Mouse (Mus musculus): ENCODE data around the gene Tra2b. TPM values are rescaled to one million over a fixed set of nuclear protein-coding genes. Genes with fewer than 3 reads are reported as not detected.
A peak's percentile ranks its signal among the peaks of the same experiment; 100 is the strongest.
"Not testable (repeated sequence)": the region's sequence is repeated elsewhere in the genome, so short reads cannot be mapped to it uniquely, and the experiment has no call there.

Tra2b gene
- polyA plus RNA-seq, 1 experiment from 2014 or later, result 436 TPM

DNA sequence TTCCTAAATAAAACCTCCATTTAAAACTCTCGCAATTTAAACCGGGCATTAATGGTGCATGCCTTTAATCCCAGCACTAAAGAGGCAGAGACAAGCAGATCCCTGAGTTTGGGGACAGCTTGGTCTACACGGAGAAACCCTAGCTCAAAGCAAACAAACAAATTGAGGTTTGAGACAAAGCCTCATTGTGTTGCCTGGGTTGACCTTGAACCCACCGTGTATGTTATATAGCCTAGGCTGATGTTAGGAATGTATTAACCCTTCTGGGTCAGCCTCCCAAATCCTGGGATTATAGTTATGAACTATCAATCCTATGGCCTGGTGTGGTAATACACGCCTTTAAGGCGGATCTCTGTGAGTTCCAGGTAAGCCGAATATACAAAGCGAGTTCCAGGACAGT, 579 bp upstream of the Tra2b start:
- Histone ChIP-seq H3K9ac (peak overlapping the region; percentile 74), H3K4me1 (peaks cover 25% of the 10 kb centered on the region), H3K4me3 (peak overlapping the region; percentile 89), H3K4me2 (peak overlapping the region; percentile 79), H3K27ac (peak overlapping the region; percentile 88), H3K9me3 (replicated peaks) (no peaks in the 10 kb centered on the region), H3K36me3 (ENCODE audit: poor library complexity, severe bottlenecking) (no peaks in the 10 kb centered on the region), H3K27me3 (no peaks in the 10 kb centered on the region)
- ATAC-seq, result peak; percentile 3; the same call in 1 of the 2 replicates
- 41% methylated on average over 8 of the region's 8 CpGs for WGBS

DNA sequence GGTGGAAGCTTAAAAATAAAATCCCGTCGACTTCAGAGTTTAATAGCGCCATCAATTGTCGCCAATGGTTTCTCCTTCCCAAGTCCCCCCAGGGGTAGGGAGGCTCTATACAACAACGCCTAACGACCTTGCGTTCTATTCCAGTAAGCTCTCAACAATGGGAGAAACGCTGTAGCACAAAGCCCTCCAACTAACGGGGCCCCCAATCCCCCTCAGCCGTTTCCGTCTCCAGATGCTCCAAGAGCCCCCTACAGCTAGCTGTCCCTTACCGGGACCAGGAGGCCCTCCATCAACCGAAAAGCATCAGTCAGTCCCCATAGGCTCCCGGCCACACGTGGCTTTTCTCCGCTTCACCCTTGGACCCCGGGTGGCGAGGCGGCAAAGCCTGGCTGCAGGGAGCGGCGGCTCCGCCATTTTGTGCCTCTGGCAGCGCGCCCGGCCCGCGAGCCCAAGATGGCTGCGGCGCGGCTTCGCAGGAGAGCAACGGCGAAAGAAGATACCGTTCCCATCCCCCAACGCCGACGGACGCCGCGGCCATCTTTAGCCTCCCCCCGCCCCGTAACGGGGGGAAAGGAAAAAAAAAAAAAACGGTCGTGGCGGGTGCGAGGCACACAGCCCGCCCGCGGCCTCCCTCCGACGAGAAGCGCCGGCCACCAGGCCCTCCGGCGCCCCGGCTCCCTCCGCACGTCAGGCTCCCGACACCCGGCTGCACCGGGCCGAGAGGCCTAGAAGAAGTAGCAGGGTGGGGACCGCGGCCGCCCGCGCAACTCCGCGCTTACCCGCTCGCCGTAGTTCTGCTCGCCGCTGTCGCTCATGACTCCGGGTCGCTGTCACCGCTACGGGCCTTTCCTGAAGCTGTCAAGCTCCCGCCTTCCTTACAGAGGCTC, 600 bp downstream of the Tra2b start:
- H3K4me3 ChIP-seq, result peak overlapping the region; percentile 89
- WGBS, result under 1% methylated on average over 57 of the region's 81 CpGs
- H3K9me3 ChIP-seq (replicated peaks), result no peaks in the 10 kb centered on the region
- ATAC-seq, result peak; percentile 79
- H3K27me3 ChIP-seq, result no peaks in the 10 kb centered on the region
- H3K27ac ChIP-seq, result peak overlapping the region; percentile 96
- peak overlapping the region; percentile 79 for H3K4me2 ChIP-seq
- H3K36me3 ChIP-seq (ENCODE audit: poor library complexity, severe bottlenecking), result no peaks in the 10 kb centered on the region
- H3K9ac ChIP-seq, result peak overlapping the region; percentile 93
- peaks cover 31% of the 10 kb centered on the region for H3K4me1 ChIP-seq

DNA sequence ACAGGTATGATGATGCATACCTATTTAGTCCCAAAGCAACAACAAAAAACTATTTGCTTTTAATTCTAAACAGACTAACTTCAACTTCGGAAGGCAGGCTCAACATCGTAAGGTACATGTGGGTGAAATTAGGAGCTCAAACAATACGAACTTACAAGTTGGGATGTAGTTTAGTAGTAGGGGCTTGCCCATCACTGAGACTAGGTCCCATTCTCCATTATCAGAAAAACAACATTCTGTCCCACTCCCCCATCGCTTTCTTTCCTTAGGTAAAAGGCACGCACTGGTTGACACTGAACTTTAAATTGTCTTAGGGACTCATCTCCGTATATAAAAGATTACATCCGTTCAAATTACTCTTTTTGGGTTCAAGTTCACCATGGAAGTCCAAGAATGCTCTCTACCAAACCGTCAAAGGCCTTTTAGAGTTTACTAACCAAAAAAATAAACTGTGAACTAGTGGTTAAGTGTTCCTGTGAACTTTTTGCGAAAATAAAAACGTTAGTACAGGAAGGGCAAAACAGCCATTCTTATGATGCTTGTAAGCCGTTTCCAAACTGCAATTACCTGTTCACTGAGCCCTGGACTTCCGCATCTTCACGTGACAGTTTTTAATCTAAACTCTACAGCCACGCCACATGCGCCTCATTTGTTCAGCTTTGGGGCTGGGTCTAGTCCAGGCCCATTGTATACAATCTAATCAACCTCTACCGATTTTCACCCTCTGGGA, 1.4 kb downstream of the Tra2b start:
- Histone ChIP-seq H3K27ac (peak overlapping the region; percentile 96), H3K27me3 (no peaks in the 10 kb centered on the region), H3K4me2 (peak overlapping the region; percentile 79), H3K4me1 (peaks cover 34% of the 10 kb centered on the region), H3K9ac (peak overlapping the region; percentile 93), H3K9me3 (replicated peaks) (no peaks in the 10 kb centered on the region), H3K4me3 (peak overlapping the region; percentile 89), H3K36me3 (ENCODE audit: poor library complexity, severe bottlenecking) (no peaks in the 10 kb centered on the region)
- WGBS, result 2% methylated on average over 16 of the region's 16 CpGs
- ATAC-seq, result no peak

DNA sequence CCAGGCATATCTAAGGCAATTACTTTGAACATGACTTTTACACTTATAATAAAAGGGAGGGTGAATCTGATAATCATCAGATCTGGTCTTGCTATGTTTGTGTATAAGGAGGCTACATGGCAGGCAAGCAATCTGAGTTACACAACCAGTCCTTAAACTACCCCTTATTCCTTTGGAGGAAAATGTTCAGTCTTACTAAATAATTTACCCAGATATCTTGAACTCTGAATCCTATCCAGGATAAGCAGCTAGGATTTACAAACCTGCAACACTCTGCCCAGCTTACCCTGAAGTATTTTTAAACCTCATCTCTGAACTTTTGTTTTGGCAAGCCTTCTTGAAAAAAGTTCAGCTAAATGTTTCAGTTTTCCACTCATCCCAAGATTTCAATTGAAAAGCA, 2.7 kb downstream of the Tra2b start:
- Histone ChIP-seq H3K9ac (peak overlapping the region; percentile 93; the same call in 1 of the 2 replicates), H3K4me2 (peak overlapping the region; percentile 79), H3K9me3 (replicated peaks) (no peaks in the 10 kb centered on the region), H3K27ac (no peak overlapping the region), H3K36me3 (ENCODE audit: poor library complexity, severe bottlenecking) (no peaks in the 10 kb centered on the region), H3K27me3 (no peaks in the 10 kb centered on the region), H3K4me3 (peak overlapping the region; percentile 89), H3K4me1 (peaks cover 41% of the 10 kb centered on the region)
- ATAC-seq, result no peak

DNA sequence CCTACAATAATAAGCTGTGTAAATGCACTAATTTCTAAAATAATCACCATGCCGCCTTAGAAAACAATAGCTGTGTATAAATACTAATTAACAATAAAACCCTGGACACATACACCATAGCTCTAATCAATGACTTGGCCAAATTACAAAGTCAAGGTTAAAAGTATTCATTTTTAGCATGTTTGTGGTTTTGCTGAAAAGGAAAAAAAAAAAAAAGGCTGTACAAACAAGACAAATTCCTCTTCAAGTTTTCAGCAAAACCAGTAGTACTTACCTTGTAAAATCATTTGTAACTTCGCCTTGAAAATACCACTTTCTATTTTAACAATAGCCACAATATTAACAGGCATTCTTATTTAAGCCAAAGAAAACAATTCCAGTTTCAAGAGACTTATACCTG, 4.2 kb downstream of the Tra2b start:
- no peak overlapping the region for H3K27ac ChIP-seq
- no peaks in the 10 kb centered on the region for H3K36me3 ChIP-seq (ENCODE audit: poor library complexity, severe bottlenecking)
- no peak for ATAC-seq
- no peak overlapping the region for H3K4me3 ChIP-seq
- peaks cover 46% of the 10 kb centered on the region for H3K4me1 ChIP-seq
- no peak overlapping the region for H3K9ac ChIP-seq
- H3K27me3 ChIP-seq, result no peaks in the 10 kb centered on the region
- 84% methylated on average over 2 of the region's 2 CpGs for WGBS
- no peaks in the 10 kb centered on the region for H3K9me3 ChIP-seq (replicated peaks)
- H3K4me2 ChIP-seq, result no peak overlapping the region

DNA sequence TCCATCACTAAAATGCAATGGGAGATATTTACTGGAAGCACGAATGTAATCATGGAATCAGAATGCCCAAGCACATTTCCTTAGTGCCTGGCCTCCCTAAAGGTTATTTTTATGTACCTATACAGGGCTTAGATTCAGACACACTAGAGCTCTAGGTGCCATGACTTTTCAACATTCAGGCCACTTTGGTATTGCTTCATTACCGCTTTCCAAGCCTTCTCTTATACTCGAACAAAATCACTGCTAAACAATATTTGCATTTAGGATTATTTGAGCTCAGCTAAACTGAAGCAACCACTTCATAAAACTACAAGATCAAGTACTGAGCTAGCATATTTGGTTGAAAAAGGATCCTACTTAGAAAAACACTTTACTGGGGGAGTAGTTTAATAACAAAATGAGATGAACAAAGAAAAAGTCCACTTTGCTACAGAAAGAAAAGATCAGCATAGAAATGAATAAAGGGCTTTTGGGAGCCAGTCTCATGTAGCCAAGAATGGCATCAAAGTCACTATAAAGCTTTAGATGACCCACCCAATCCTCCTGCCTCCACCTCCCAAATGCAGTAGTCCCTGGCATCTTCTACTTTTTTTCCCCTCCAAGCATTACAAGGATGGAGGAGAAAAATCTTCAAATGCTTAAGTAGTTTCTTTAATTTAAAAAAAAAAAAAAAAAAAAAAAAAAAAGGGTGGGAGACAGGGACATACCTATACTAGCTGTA, 5.2 kb downstream of the Tra2b start:
- no peaks in the 10 kb centered on the region for H3K36me3 ChIP-seq (ENCODE audit: poor library complexity, severe bottlenecking)
- peak overlapping the region; percentile 23; the same call in 1 of the 2 replicates for H3K4me2 ChIP-seq
- no peaks in the 10 kb centered on the region for H3K9me3 ChIP-seq (replicated peaks)
- H3K27me3 ChIP-seq, result no peaks in the 10 kb centered on the region
- H3K9ac ChIP-seq, result no peak overlapping the region
- H3K4me1 ChIP-seq, result peaks cover 49% of the 10 kb centered on the region
- no peak for ATAC-seq
- no peak overlapping the region for H3K4me3 ChIP-seq
- 64% methylated on average over 3 of the region's 3 CpGs for WGBS
- H3K27ac ChIP-seq, result no peak overlapping the region

DNA sequence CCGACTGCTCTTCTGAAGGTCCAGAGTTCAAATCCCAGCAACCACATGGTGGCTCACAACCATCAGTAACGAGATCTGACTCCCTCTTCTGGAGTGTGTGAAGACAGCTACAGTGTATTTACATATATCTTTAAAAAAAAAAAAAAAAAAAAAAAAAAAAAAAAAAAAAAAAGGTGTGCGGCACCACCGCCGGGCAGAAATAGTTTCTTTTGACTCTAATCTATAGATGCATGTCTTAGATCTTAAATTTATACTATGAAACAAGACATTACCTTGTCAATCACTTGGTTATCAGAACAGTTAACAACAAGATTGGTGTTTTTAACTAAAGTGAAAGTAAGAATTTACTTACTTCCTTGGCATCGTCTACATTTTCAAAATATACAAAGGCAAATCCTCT, 13.6 kb downstream of the Tra2b start:
- H3K27ac ChIP-seq; H3K27me3 ChIP-seq; ATAC-seq; H3K4me3 ChIP-seq; H3K9me3 ChIP-seq (replicated peaks); H3K9ac ChIP-seq; H3K4me2 ChIP-seq: not testable (repeated sequence)
- Histone ChIP-seq H3K36me3 (ENCODE audit: poor library complexity, severe bottlenecking) (peaks cover 62% of the 10 kb centered on the region), H3K4me1 (peaks cover 11% of the 10 kb centered on the region)
- WGBS, result 88% methylated on average over 6 of the region's 6 CpGs

DNA sequence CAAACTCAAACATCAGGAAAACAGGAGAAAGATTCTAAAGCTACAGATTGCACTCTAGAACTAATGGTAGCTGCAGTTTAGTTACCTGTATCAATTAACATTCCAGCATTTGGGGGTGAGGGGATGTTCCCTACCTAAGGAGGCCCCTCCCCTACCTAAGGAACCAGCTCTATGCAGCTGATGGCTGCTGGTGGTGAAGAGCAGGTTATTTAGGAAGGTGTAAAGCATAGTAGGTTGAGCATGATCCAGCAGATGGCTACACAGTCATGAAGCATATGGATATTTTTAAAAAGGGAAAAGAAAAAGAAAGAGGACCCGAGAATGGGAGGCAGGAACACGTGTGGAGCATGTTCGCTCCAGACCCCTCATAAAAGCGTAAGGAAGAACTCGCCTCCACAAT, 15.5 kb downstream of the Tra2b start:
- H3K4me3 ChIP-seq, result no peak overlapping the region
- no peaks in the 10 kb centered on the region for H3K9me3 ChIP-seq (replicated peaks)
- no peak overlapping the region for H3K27ac ChIP-seq
- WGBS, result 91% methylated on average over 5 of the region's 5 CpGs
- H3K27me3 ChIP-seq, result no peaks in the 10 kb centered on the region
- H3K4me2 ChIP-seq, result no peak overlapping the region
- H3K9ac ChIP-seq, result no peak overlapping the region
- H3K36me3 ChIP-seq (ENCODE audit: poor library complexity, severe bottlenecking), result peaks cover 68% of the 10 kb centered on the region
- no peaks in the 10 kb centered on the region for H3K4me1 ChIP-seq
- peak; percentile 65; the same call in 1 of the 2 replicates for ATAC-seq

DNA sequence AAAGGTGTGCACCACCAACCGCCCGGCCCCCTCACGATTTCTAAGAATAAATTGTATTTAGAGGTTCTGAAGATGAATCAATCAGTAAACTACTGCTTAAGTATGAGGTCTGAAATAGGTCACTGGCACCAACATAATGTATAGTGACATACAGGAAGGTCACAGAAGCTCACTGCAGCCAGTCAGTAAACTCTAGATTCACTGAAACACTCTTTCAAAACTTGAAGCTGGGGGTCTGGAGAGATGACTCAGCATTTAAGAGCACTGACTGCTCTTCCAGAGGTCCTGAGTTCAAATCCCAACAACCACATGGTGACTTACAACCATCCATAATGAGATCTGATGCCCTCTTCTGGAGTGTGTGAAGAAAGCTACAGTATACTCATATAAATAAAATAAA, 16.1 kb downstream of the Tra2b start:
- H3K36me3 ChIP-seq (ENCODE audit: poor library complexity, severe bottlenecking), result peaks cover 69% of the 10 kb centered on the region
- WGBS, result 92% methylated on average over 3 of the region's 3 CpGs
- ATAC-seq, result no peak
- H3K9me3 ChIP-seq (replicated peaks), result no peaks in the 10 kb centered on the region
- H3K27me3 ChIP-seq, result no peaks in the 10 kb centered on the region
- no peak overlapping the region for H3K4me3 ChIP-seq
- H3K4me1 ChIP-seq, result no peaks in the 10 kb centered on the region
- H3K27ac ChIP-seq, result no peak overlapping the region
- H3K4me2 ChIP-seq, result no peak overlapping the region
- no peak overlapping the region for H3K9ac ChIP-seq

DNA sequence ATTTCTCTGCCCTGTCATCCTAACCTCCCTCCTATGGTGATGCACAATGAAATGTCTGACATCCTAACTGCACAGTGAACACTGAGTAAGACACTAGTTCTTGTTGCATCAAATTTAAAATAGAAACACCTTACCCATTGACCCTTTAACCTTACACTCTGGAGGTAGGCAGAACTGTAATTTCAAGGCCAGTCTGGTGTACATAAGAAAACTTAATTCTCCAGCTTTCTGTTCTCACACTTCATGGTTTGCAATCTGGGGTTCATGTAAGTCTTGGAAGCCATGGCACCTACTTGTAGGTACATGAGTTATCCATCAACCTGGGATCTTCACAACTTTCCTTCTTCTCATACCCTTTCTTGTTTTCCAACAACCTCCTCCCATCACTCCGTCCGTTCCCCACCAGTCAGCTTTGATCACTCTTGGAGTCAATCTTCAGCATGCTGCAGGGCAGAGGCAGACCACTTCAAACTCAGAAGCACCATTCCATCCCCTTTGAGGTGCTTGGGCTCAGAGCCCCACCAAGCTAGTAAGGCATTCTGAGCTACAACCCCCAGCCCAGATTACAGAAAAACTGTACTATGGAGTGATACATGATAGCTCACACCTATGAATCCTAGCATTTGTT, 23.5 kb downstream of the Tra2b start:
- H3K36me3 ChIP-seq (ENCODE audit: poor library complexity, severe bottlenecking), result peaks cover 65% of the 10 kb centered on the region
- no peaks in the 10 kb centered on the region for H3K27me3 ChIP-seq
- H3K4me2 ChIP-seq, result no peak overlapping the region
- no peaks in the 10 kb centered on the region for H3K9me3 ChIP-seq (replicated peaks)
- H3K9ac ChIP-seq, result no peak overlapping the region
- no peak overlapping the region for H3K4me3 ChIP-seq
- no peak overlapping the region for H3K27ac ChIP-seq
- 82% methylated on average over 2 of the region's 2 CpGs for WGBS
- no peaks in the 10 kb centered on the region for H3K4me1 ChIP-seq
- no peak for ATAC-seq

DNA sequence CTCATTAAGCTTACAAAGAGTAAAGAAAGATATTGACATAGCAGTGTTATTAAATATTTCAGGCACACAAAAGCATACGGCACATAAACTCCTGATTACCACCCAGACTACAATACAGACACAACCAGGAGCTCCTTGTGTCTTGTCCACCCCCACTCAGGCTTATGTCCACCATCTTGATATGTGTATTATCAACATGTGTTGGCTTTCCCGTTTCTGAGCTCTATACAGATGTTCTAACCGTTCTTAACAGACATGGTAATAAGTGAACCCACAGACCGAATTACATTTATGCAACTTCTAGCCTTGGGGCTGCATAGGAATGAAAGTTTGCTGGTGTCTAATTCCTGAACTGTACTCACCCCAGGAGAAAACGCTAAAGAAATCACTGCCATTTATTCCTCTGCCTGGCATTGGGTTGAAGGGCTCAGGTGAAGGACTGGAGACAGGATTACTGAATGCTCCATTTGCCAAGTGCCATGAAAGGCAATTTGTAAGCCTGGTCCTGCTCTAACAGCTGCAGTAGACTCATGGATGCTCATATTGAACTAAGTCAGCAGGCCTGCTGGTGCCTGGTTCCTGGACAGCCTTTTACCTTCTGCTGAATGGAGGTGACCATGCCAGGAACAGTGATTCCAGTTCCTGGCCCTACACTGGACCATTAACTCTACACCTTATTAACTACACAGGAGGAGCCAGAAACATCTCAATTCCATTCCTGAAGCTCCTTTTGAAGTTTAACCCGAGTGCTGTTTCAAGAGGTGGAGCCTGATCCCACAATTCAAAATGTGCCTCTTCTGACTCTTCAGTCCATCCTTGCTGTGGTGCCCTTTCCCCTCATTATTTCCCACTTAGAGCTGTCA, 24.2 kb downstream of the Tra2b start:
- H3K9me3 ChIP-seq (replicated peaks), result no peaks in the 10 kb centered on the region
- H3K9ac ChIP-seq, result no peak overlapping the region
- no peaks in the 10 kb centered on the region for H3K4me1 ChIP-seq
- no peaks in the 10 kb centered on the region for H3K27me3 ChIP-seq
- peaks cover 67% of the 10 kb centered on the region for H3K36me3 ChIP-seq (ENCODE audit: poor library complexity, severe bottlenecking)
- H3K27ac ChIP-seq, result no peak overlapping the region
- WGBS, result 86% methylated on average over 6 of the region's 6 CpGs
- no peak; the same call in 1 of the 2 replicates for ATAC-seq
- H3K4me2 ChIP-seq, result no peak overlapping the region
- H3K4me3 ChIP-seq, result no peak overlapping the region
